Mouse (Mus musculus): Measurements from ENCODE around the gene Cxcl17. TPM values are rescaled to one million over a fixed set of nuclear protein-coding genes. Genes with fewer than 3 reads are reported as not detected.
A peak's percentile ranks its signal among the peaks of the same experiment; 100 is the strongest.

The Cxcl17 gene
- total and polyA plus RNA-seq, 3 experiments = not detected

- H3K27me3 ChIP-seq (replicated peaks) = no peaks in the 10 kb centered on the region
- H3K79me2 ChIP-seq (replicated peaks; ENCODE audit: control insufficient read depth, extremely low read depth, insufficient read depth, poor library complexity, severe bottlenecking) = no peaks in the 10 kb centered on the region
- peak; percentile 63 for DNase-seq (ENCODE audit: extremely low read depth)
- H3K36me3 ChIP-seq (replicated peaks in 1 of 2; ENCODE audit: control insufficient read depth in 1 of 2, insufficient read depth in 1 of 2, low read length in 1 of 2) = no peaks in the 10 kb centered on the region
- in situ Hi-C loops (cut with MboI; ENCODE audit: low pct_ligation_motif_present, low pct_unique_long_range_greater_than_20kb, low sequenced_read_pairs) = no loop called here
- dilution Hi-C loops (cut with MboI; ENCODE audit: extremely low pct_ligation_motif_present, extremely low pct_unique_long_range_greater_than_20kb, low sequenced_read_pairs) = no loop called here
- no peaks in the 10 kb centered on the region for H3K9me3 ChIP-seq (replicated peaks; ENCODE audit: low read length)
- TF ChIP-seq KAT2A (IDR thresholded peaks at IDR 0.05; ENCODE audit: insufficient replicate concordance, low read length) = no peak
- peak; percentile 31 for TF ChIP-seq RAD21 (IDR thresholded peaks at IDR 0.05; ENCODE audit: low read depth, low read length)
- no peak for TF ChIP-seq POLR2AphosphoS2 (IDR thresholded peaks at IDR 0.05; ENCODE audit: low read depth, low read length)
- no peak for TF ChIP-seq NRF1 (IDR thresholded peaks at IDR 0.05; ENCODE audit: low read depth, low read length)
- no peak for TF ChIP-seq UBTF (IDR thresholded peaks at IDR 0.05; ENCODE audit: low read depth, low read length)
- no peak for TF ChIP-seq ELF1 (IDR thresholded peaks at IDR 0.05; ENCODE audit: low read depth, low read length)
- TF ChIP-seq SIN3A (IDR thresholded peaks at IDR 0.05; ENCODE audit: low read length) = no peak
- no peak for TF ChIP-seq JUN (IDR thresholded peaks at IDR 0.05; ENCODE audit: insufficient read depth, low read depth, low read length)
- no peak for TF ChIP-seq TBP (conservative IDR thresholded peaks at IDR 0.05; ENCODE audit: low read depth, low read length)
- no peak for TF ChIP-seq GABPA (IDR thresholded peaks at IDR 0.05; ENCODE audit: insufficient replicate concordance, low read depth, low read length)
- peak; percentile 42 for TF ChIP-seq SMC3 (IDR thresholded peaks at IDR 0.05; ENCODE audit: low read depth, low read length)
- no peak for TF ChIP-seq JUND (conservative IDR thresholded peaks at IDR 0.05; ENCODE audit: low read depth, low read length)
- no peak for TF ChIP-seq CHD1 (IDR thresholded peaks at IDR 0.05; ENCODE audit: low read depth, low read length)
- TF ChIP-seq CTCF (conservative IDR thresholded peaks at IDR 0.05 in 1 of 2, IDR thresholded peaks at IDR 0.05 in 1 of 2; ENCODE audit: low read depth in 2 of 2, low read length in 2 of 2) = peak; percentile 26 to 60; a peak in 2 of 4 replicates
- TF ChIP-seq BHLHE40 (IDR thresholded peaks at IDR 0.05; ENCODE audit: low read depth, low read length) = no peak
- no peak for TF ChIP-seq USF2 (conservative IDR thresholded peaks at IDR 0.05; ENCODE audit: low read depth, low read length)
- TF ChIP-seq HCFC1 (IDR thresholded peaks at IDR 0.05; ENCODE audit: low read depth, low read length) = no peak
- TF ChIP-seq ETS1 (conservative IDR thresholded peaks at IDR 0.05; ENCODE audit: low read depth, low read length) = no peak
- no peak for TF ChIP-seq ZNF384 (IDR thresholded peaks at IDR 0.05; ENCODE audit: low read depth, low read length)
- TF ChIP-seq CHD2 (IDR thresholded peaks at IDR 0.05; ENCODE audit: low read length) = no peak
- H3K9ac ChIP-seq (ENCODE audit: insufficient read depth, low read depth) = no peak overlapping the region
- H3K4me3 ChIP-seq (replicated peaks in 1 of 3; ENCODE audit: low read depth in 2 of 3, low read length in 2 of 3, poor library complexity in 1 of 3) = no peak overlapping the region
- H3K27ac ChIP-seq (ENCODE audit: insufficient read depth, low read depth) = no peak overlapping the region
- peaks cover 2 to 3% of the 10 kb centered on the region in 2 experiments; a peak in 2 of 4 replicates for H3K4me1 ChIP-seq (ENCODE audit: control insufficient read depth in 1 of 2, insufficient read depth in 2 of 2)
- H3K4me2 ChIP-seq (ENCODE audit: insufficient read depth, low read depth, poor library complexity, severe bottlenecking) = no peak overlapping the region
These were observed 3.4 kb downstream of the Cxcl17 start for GRCm38 (mm10) chr7:25409114-25409760.

GRCm38 (mm10) chr7:25406468-25406867 lies 6.2 kb downstream of the Cxcl17 start:
- Histone ChIP-seq H3K4me3 (replicated peaks in 1 of 3; ENCODE audit: low read depth in 2 of 3, low read length in 2 of 3, poor library complexity in 1 of 3) (no peak overlapping the region), H3K79me2 (replicated peaks; ENCODE audit: control insufficient read depth, extremely low read depth, insufficient read depth, poor library complexity, severe bottlenecking) (no peaks in the 10 kb centered on the region), H3K4me1 (ENCODE audit: control insufficient read depth in 1 of 2, insufficient read depth in 2 of 2) (peaks cover 2 to 3% of the 10 kb centered on the region in 2 experiments; a peak in 3 of 4 replicates), H3K9ac (ENCODE audit: insufficient read depth, low read depth) (no peak overlapping the region), H3K9me3 (replicated peaks; ENCODE audit: low read length) (no peaks in the 10 kb centered on the region), H3K27me3 (replicated peaks) (no peaks in the 10 kb centered on the region), H3K36me3 (replicated peaks in 1 of 2; ENCODE audit: control insufficient read depth in 1 of 2, insufficient read depth in 1 of 2, low read length in 1 of 2) (no peaks in the 10 kb centered on the region), H3K27ac (ENCODE audit: insufficient read depth, low read depth) (no peak overlapping the region), H3K4me2 (ENCODE audit: insufficient read depth, low read depth, poor library complexity, severe bottlenecking) (no peak overlapping the region)
- DNase-seq (ENCODE audit: extremely low read depth) = no peak
- TF ChIP-seq BHLHE40 (IDR thresholded peaks at IDR 0.05; ENCODE audit: low read depth, low read length) (no peak), CTCF (conservative IDR thresholded peaks at IDR 0.05 in 1 of 2, IDR thresholded peaks at IDR 0.05 in 1 of 2; ENCODE audit: low read depth in 2 of 2, low read length in 2 of 2) (no peak), TCF12 (IDR thresholded peaks at IDR 0.05; ENCODE audit: low read depth, low read length) (no peak), HCFC1 (IDR thresholded peaks at IDR 0.05; ENCODE audit: low read depth, low read length) (no peak), MXI1 (IDR thresholded peaks at IDR 0.05; ENCODE audit: low read depth, low read length) (no peak), USF1 (IDR thresholded peaks at IDR 0.05; ENCODE audit: low read depth, low read length) (no peak), KAT2A (IDR thresholded peaks at IDR 0.05; ENCODE audit: insufficient replicate concordance, low read length) (no peak), UBTF (IDR thresholded peaks at IDR 0.05; ENCODE audit: low read depth, low read length) (no peak), RCOR1 (conservative IDR thresholded peaks at IDR 0.05; ENCODE audit: low read depth, low read length) (no peak)
- in situ Hi-C loops (cut with MboI; ENCODE audit: low pct_ligation_motif_present, low pct_unique_long_range_greater_than_20kb, low sequenced_read_pairs) = no loop called here
- dilution Hi-C loops (cut with MboI; ENCODE audit: extremely low pct_ligation_motif_present, extremely low pct_unique_long_range_greater_than_20kb, low sequenced_read_pairs) = no loop called here

Data from CH12.LX (cell line).